Mouse (Mus musculus) E14TG2a.4 (cell line): ENCODE results near the gene Insm2.

Experiments
- CTCF ChIP-seq: conservative IDR thresholded peaks from 2 replicates; pipeline ENCODE4 v1.5.1; 2014; ENCODE audit warnings: low read length
- NANOG ChIP-seq: IDR thresholded peaks from 2 replicates; pipeline ENCODE4 v1.6.1; 2014; ENCODE audit warnings: borderline replicate concordance, low read length, mixed read lengths
- POU5F1 ChIP-seq: IDR thresholded peaks from 2 replicates; pipeline ENCODE4 v1.6.1; 2014; ENCODE audit warnings: low read length, borderline replicate concordance

DNA sequence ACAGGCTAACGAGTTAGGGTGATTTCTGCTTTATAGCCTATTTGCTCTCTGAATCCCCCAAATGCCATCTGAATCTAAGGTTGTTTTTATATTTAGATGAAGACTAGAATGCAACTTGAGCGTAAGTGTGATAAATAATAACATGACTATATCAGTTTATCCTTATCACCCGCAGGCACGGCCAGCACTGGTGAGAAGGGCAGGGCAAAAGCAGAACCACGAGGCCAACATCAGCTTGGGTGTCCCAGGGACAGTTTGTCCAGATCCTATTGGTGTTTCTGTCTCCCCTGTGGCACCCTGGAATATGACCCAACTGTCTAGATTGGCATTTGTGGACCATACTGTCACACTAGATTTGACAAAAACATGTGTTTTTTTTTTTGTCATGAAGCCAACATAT, 24.0 kb downstream of the Insm2 start:
- TF ChIP-seq CTCF, result no peak
- no peak for TF ChIP-seq POU5F1
- no peak for TF ChIP-seq NANOG
